Mouse (Mus musculus) cortical plate, adult 2 months (tissue): Measurements from ENCODE around the gene Sgf29.

Source experiments
- CTCF ChIP-seq: fragments of 200-500 bp; IDR thresholded peaks from 2 replicates; pipeline ENCODE4 v1.5.1; 2011; ENCODE audit warnings: mild to moderate bottlenecking, control low read depth, low read length; ENCODE audit not compliant: insufficient read depth; ENCODE audit errors: extremely low read depth
- POLR2A ChIP-seq: fragments of 200-500 bp; IDR thresholded peaks from 2 replicates; pipeline ENCODE4 v1.6.1; 2011; ENCODE audit warnings: mild to moderate bottlenecking, low read length, control low read depth; ENCODE audit not compliant: insufficient read depth; ENCODE audit errors: extremely low read depth

- TF ChIP-seq CTCF (no peak), POLR2A (no peak)
Measured at GRCm38 (mm10) chr7:126645708-126646107, 3.4 kb upstream of the Sgf29 start.
